ENCODE assay signal across 22 mouse cellular contexts in the genomic region with DNA sequence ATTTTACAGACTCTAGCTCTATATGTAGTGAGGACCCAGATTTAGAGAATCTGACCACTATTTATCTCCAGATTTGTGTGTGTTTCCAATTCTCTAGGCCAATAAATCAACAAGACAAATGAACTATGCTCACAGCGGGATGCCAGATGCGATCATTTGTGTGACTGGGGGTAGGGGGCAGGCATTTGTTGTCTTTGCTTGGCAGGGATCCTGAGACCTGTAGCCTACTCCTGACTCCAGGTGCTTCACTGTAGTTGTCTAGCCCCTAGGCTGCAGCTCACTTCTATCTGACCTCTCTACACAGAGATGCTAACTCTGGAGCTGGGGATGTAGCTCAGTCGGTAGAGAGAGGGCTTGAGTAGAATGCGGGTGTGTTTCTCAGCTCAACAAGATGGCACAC. TPM values are rescaled to one million over a fixed set of nuclear protein-coding genes. Genes with fewer than 3 reads are reported as not detected.
"Had no signal": no experiment of that assay in that cellular context is flagged by ENCODE, and none has a peak within 500 bp of the region (broad histone marks: within the 10 kb centered on the region; RNA-seq: fewer than 3 reads in every experiment).

No protein-coding gene starts in this region.

- H3K4me1 ChIP-seq: midbrain, embryonic 12.5 days had no signal

- H3K9ac ChIP-seq: liver, embryonic 15.5 days; liver, postnatal 0 days; lung, embryonic 15.5 days; midbrain, embryonic 12.5 days; neural tube, embryonic 12.5 days; stomach, embryonic 15.5 days had no signal

- H3K36me3 ChIP-seq: liver, embryonic 15.5 days; lung, embryonic 15.5 days; midbrain, embryonic 10.5 days; midbrain, embryonic 12.5 days; neural tube, embryonic 12.5 days; stomach, embryonic 15.5 days had no signal

- H3K27ac ChIP-seq: liver, embryonic 15.5 days; lung, embryonic 15.5 days; macrophage; midbrain, embryonic 10.5 days; midbrain, embryonic 12.5 days; neural tube, embryonic 12.5 days; stomach, embryonic 15.5 days; stomach, postnatal 0 days had no signal

- H3K4me2 ChIP-seq: liver, embryonic 15.5 days; lung, embryonic 15.5 days; midbrain, embryonic 12.5 days; neural tube, embryonic 12.5 days; stomach, embryonic 15.5 days had no signal

- ATAC-seq: liver, postnatal 0 days; lung, postnatal 0 days; midbrain, embryonic 16.5 days had no signal

- DNase-seq: liver, postnatal 0 days; lung, adult 2 months; lung, postnatal 14 days; midbrain, embryonic 14.5 days; thymus, postnatal 14 days; thymus, postnatal 36 days had no signal

- H3K27me3 ChIP-seq: lung, embryonic 15.5 days; stomach, embryonic 15.5 days had no signal

- H3K4me3 ChIP-seq: liver, embryonic 15.5 days; lung, embryonic 15.5 days; midbrain, embryonic 10.5 days; midbrain, embryonic 12.5 days; neural tube, embryonic 12.5 days; stomach, embryonic 15.5 days had no signal

- H3K9me3 ChIP-seq: liver, embryonic 15.5 days; lung, embryonic 15.5 days; midbrain, embryonic 10.5 days; midbrain, embryonic 12.5 days; neural tube, embryonic 12.5 days; stomach, embryonic 15.5 days had no signal

RNA-seq across cellular contexts. Expression of a gene that starts 13.9 kb away (rescaled TPM):
- polyA plus RNA-seq: macrophage had no signal

RNA-seq across cellular contexts. Expression of a gene that starts 19.8 kb away (rescaled TPM):
- total RNA-seq: megakaryocyte, adult 5-6 weeks; neutrophil, adult 5-6 weeks had no signal

RNA-seq across cellular contexts. Expression of a gene that starts 20.1 kb away (rescaled TPM):
- total RNA-seq: megakaryocyte, adult 5-6 weeks; megakaryocyte-erythroid progenitor cell, adult 5-6 weeks; neutrophil, adult 5-6 weeks had no signal
- polyA plus RNA-seq: liver, embryonic 15.5 days; liver, postnatal 0 days; macrophage; midbrain, embryonic 10.5 days; neural tube, embryonic 12.5 days; neural tube, embryonic 14.5 days; spleen, adult 2 months; stomach, postnatal 0 days; thymus, postnatal 0 days had no signal
